Mouse (Mus musculus) frontal cortex, postnatal 14 days (tissue): ENCODE measurements around the gene Lonp1.
"Not testable (repeated sequence)": the region's sequence is repeated elsewhere in the genome, so short reads cannot be mapped to it uniquely, and the experiment has no call there.

ENCODE experiments used
- DNase-seq, 2 experiments: peaks; one replicate each; pipeline ENCODE4 v3.0.0; 2022; ENCODE audit warnings: low spot score in 2 of 2

The Lonp1 gene

DNA sequence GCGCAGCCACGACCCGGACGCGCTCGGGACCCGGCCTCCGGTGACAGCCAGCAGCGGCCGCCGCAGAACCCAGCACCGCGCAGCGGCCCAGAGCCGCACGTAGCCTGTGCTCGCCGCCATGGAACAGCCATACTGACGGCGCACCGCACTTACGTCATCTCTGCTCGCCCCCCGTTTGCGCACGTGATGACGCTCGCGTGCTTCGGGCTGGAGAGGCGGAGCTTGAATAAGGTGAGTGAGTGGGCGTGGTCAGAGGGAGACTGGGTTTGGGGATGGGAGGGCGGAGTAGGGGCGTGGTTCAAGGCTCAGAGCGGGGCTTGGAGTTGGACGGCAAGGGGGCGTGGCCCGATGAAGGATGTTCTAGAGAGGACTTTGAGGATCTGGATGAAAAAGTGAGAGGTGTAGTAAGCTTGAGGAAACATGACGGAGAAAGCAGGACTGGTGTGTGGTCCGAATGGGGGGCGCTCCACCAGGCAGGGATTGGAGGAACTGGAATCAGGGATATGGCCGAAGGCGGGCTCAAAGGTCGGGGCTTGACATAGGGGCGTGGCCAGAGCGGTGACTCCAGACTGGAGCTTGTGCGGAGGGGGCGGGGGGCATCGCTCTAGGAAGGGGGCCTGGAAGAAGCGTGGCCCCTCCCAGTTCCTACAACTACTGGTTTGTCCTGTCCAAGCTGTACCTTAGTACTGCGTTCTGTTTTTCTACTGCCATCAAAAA is at the start of gene Lonp1:
Lonp1 (minus strand) TSS at position 134 of the 717 bp plus-strand sequence.
- peak; percentile 92 to 95 for DNase-seq

DNA sequence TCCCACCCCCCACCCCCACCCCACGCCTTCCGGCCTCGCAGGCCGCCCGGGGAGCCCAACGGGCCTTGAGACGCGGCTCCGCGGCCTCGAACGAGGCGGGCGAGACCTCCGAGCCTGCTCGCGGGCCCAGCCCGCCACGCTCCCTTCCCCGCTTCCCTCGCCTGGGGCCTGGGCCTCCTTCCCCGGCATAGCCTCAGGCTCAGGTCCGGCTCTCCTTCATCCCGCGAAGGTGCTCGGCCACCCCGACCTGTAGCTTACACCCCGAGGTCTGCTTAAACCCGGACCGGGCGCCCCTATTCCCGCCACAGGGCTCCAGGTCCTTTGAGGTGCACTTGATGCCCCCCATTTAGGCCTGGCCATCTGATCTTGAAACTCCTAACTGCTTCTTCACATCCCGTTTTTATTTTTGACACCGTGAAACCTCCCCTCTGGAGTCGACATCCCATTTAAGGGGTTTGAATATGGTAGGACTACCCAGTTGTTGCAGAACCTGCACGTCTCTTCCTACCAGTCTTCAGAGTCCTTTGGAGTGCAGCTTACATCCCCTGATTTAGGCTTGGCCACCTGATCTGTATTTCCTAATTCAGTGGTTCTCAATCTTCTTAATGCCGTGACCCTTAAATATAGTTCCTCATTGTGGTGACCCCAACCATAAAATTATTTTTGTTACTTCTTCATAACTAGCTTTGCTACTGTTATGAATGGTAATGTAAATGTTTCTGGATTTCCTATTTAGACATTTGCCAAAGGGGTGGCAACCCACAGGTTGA is 47.1 kb upstream of the Lonp1 start:
- no peak for DNase-seq

GRCm38 (mm10) chr17:56672941-56673646 is 46.4 kb upstream of the Lonp1 start, which contains the start of gene Ranbp3:
TSS of gene Ranbp3 (plus strand) at chr17:56673294.
- peak; percentile 98 to 99 for DNase-seq

DNA sequence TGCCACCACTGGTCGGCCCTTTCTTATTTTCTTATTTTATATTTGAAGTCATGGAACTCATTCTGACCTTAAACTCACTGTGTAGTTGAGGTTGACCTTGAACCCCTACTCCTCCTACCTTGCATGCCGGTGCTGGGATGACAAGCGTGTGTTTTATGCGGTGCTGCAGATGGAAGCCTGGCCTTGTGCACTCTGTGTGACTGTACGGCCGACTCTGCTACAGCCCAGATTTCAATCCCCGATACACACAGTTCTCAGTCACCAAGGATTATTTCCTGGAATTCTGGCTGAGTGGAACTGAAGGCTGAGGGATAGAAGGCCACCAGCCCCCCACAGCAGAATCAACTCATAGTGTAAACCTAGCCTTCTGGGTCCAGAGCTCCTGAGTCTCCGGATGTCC is 43.1 kb upstream of the Lonp1 start:
- DNase-seq, result no peak

- peak; percentile 56 to 77 for DNase-seq
Measured at GRCm38 (mm10) chr17:56668384-56669144, 41.9 kb upstream of the Lonp1 start.

- DNase-seq, result no peak
Measured at GRCm38 (mm10) chr17:56667591-56667990, 40.9 kb upstream of the Lonp1 start.

DNA sequence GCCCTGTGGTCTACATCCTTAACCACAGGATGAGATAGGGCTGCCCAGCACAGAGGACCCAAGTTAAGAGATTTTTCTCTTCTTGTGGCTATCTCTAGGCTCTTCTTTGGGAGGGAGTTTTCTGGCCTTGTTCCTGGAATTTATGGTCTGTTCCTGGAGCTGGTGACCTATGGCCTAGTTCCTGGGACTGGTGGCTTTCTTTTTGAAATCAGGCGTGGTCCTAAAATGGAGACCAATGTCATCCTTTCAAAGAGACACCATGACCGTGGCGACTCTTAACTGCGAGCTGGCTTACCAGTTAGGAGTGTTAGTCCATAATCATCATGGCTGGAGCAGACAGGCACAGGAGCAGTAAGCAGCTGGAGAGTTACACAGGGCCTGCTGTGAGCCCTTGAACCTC is 39.7 kb upstream of the Lonp1 start:
- DNase-seq, result no peak

GRCm38 (mm10) chr17:56664333-56664732 is 37.6 kb upstream of the Lonp1 start:
- no peak for DNase-seq

GRCm38 (mm10) chr17:56663659-56664058 is 37.0 kb upstream of the Lonp1 start:
- DNase-seq, result no peak

GRCm38 (mm10) chr17:56656171-56656570 is 29.5 kb upstream of the Lonp1 start:
- DNase-seq, result no peak

- DNase-seq, result no peak
Measured at GRCm38 (mm10) chr17:56655311-56655710, 28.6 kb upstream of the Lonp1 start.

DNA sequence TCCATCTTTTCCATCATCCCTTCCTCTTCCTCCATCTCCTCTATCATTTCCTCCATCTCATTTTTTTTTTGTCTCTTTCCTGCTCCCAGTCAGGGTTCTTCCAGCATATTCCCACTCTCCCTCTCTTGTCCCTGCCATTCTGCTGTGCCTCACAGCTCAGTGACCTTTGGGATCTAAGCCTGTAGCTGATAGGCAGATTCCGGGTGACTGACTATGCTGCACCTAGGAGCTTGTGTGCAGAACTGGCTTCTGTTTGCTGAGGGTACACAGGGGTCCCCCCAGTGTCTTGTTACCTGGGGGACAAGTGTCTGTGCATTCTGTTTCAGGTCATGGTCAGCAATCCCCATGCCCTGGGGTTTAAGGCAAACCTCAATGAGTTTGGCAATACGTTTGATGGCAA is 28.1 kb upstream of the Lonp1 start:
- no peak for DNase-seq

DNA sequence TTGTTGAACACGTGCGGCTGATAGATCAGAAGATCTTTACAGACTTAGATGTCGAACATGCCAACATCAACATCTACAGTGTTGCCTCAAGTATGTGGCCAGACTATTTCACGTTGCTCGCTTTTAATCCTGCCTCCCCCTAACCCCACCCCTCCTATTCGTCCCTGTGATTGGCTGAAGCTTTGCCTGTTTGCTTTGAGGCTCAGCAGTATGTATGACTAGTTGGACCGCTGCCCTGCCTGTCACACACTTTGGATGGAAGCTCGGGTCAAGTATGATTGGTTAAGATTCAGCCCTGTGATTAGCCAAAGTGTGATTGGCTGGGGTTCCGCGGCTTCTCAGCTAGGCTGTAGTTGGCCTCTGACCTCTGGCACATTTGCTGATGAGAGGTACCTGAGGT is 25.1 kb upstream of the Lonp1 start:
- DNase-seq, result no peak

GRCm38 (mm10) chr17:56647546-56647945 is 20.9 kb upstream of the Lonp1 start:
- DNase-seq, result no peak

GRCm38 (mm10) chr17:56643237-56643636 is 16.6 kb upstream of the Lonp1 start:
- no peak for DNase-seq

DNA sequence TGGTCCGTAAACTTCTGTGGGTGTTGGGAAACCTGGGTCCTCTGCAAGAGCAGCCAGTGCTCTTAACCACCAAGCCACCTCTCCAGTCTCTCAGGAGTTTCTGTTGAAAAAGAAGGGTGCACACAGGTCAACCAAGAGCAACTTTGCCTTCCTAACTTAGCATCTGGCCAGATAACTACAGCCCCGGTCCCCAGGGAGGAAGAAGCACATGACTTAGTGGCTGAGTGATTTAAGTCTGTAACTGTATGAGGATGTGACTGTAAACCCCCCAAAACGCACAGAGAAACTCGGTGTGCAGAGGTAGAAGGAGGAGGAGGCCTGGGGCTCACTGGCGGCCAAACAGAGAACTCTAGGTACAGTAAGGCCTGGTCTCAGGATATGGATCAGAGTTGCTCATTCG is 7.3 kb upstream of the Lonp1 start:
- DNase-seq, result no peak

DNA sequence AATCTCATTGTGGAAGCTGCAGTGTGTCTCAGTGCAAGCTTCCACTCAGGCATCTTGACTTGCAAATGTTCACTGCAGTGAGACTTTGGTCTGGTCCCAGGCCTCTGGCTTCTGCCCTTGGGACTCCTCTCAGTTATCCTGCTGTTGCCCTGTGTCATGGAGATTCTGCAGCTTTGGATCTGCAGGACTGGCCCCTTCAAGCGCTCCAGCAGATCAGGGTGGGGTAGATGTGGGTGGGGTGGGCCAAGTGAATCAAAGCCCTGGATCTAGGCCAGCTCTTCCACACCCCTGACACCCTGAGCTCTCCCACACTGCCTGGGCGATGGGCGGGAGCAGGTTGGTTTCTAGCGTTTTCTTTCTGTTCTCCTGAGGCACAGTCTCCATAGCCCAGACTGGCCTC is 5.1 kb upstream of the Lonp1 start:
- no peak for DNase-seq

DNA sequence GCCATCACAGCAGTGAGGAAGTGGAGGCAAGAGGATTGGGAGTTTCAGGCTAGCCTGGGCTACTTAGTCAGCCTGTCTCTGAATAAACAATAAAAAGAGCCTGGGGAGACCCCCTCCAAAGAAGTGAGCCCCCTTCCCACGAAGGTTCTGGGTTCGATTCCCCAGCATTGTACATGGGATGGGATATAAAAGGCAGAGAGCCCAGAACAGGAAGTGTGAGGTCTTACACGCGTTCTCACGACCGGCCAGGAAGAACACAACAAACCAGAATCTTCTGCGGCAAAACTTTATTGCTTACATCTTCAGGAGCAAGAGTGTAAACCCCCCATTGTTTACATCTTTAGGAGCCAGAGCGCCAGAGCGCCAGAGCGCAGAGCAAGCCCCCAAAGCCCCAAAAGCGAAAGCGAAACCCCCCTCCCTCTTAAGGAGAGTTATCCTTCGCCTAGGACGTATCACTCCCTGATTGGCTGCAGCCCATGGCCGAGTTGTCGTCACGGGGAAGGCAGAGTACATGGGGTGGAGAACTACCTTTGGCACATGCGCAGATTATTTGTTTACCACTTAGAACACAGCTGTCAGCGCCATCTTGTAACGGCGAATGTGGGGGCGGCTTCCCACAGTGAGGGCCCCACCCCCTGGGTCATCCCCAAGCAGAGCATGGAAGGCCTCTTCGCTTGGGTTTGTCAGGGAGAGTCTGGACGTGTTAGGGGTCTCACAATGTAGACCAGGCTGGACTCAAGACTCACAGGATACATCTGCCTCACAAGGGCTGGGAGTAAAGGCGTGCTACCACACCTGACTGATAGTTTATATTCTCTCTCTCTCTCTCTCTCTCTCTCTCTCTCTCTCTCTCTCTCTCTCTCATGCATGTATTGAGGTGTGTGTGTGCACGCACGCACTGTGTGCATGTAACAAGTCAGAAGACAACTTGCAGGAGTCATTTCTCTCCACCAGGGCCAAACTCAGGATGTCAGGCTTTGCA is 3.4 kb upstream of the Lonp1 start:
- not testable (repeated sequence) for DNase-seq

GRCm38 (mm10) chr17:56627530-56628277 is 1.0 kb upstream of the Lonp1 start, which contains the start of gene Catsperd:
TSS of gene Catsperd (plus strand) at chr17:56628143.
- DNase-seq, result peak in 1 of 2 experiments; percentile 7

DNA sequence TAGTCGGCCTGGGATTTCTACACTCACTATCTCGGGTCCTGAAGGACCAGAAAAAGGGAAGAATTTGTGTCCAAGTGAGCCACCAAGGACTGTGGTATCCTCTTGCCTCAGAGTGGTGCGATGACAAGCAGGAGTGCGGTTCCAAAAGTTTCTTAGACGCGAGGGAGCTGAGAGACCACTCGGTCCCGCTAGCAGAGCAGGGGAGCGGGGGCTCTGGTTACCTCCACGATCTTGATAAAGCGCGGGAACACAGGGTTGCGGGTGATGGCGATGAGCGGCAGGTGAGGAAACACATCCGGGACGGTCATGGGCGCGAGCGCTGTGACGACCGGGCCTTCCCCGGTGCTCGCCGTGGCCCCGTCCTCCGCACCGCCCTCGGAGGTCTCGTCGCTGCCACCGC is 427 bp downstream of the Lonp1 start:
- no peak for DNase-seq
